Mouse (Mus musculus): ENCODE measurements at regions not wholly inside any gene's neighbourhood (a gene's known extent, or its start where the extent isn't known, plus 50 kb on each side); places are given as distances from the start of the nearest gene placed in this dataset.

DNA sequence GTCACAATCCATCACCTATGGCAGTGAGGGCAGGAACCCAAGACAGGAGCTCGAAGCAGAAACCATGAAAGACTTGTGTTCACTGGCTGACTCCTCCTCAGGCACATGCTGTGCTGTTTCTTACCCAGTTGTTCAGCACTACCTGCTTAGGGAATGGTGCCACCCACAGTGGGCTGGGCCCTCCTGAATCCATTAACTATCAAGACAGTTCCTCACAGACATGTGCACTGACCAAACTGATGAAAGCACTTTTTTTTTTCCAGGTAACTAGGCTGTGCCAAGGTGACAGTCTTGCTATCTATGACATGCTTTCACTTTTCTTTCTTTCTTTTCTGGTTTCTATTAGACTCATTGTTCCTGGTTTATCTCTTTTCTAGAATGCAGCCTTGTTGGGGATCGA is 162.1 kb upstream of the Ctnnb1 start:
- no peak for DNase-seq (ENCODE audit: low spot score)

- no peak for DNase-seq (ENCODE audit: low spot score)
Observed at GRCm38 (mm10) chr9:120767396-120767795, 161.6 kb upstream of the Ctnnb1 start.

GRCm38 (mm10) chr9:120769056-120769455 is 160.0 kb upstream of the Ctnnb1 start:
- no peak for DNase-seq (ENCODE audit: low spot score)

GRCm38 (mm10) chr9:120769679-120770078 is 159.3 kb upstream of the Ctnnb1 start:
- no peak for DNase-seq (ENCODE audit: low spot score)

DNA sequence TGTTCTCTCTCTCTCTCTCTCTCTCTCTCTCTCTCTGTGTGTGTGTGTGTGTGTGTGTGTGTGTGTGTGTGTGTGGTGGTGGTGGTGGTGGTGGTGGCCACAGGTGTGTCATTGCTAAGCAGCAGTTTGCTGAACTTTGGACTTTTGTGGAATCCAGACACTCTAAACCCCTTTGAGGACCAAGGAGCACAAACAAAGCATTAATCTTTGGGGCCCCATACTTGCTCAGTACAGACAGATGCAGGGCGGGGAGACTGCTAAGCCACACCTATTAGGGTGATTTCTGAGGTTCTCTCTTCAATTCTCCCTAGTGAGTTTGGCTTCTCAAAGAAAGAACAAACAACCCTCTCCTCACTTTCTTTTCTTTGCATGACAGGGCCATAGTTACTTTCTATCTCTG is 158.1 kb upstream of the Ctnnb1 start:
- peak; percentile 6 for DNase-seq (ENCODE audit: low spot score)

DNA sequence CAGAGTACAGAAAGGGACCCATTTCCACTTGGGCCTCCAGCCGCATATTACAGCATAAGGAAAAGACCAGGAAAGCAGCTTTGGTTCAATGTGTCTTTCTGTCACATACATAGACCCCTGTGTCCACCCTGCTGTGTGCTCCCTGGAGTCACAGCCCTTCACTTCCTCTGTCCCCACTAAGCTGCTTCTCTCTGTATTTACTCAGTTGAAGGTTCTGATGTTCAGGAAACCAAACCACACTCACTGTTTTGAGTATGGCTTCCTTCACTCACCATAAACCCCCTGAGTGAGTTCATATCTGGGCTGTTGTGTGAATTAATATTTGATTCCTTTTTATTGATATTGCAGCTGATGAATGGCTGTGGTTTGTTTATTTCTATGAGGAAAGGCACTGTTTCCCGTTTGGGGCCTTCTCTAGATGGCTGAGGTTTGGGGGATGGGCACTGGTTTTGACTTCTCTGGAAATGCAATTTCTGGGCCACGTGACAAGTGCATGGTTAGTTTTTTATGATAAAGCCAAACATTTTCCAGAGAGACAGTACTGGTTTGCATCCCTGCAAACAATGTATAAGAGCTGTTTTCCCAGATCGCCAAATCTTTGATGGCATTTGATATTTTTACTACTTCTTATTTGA is 157.0 kb upstream of the Ctnnb1 start:
- DNase-seq (ENCODE audit: low spot score): peak; percentile 18

DNA sequence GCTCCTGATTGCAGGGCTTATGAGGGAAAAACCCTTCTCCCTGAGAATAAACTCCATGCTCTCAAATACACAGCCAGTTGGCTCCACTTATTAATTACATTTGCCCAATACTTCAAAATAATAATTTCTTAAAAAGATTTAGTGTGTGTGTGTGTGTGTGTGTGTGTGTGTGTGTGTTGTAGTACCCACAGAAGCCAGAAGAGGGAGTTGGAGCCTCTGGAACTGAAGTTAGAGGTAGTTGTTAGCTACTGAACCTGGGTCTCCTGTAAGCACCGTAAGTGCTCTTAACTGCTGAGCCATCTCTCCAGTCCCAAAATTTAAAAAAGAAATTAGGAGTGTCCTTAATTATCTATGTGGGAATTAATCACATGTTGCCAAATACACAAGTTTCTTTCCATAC is 154.8 kb upstream of the Ctnnb1 start:
- peak; percentile 31 for DNase-seq (ENCODE audit: low spot score)

DNA sequence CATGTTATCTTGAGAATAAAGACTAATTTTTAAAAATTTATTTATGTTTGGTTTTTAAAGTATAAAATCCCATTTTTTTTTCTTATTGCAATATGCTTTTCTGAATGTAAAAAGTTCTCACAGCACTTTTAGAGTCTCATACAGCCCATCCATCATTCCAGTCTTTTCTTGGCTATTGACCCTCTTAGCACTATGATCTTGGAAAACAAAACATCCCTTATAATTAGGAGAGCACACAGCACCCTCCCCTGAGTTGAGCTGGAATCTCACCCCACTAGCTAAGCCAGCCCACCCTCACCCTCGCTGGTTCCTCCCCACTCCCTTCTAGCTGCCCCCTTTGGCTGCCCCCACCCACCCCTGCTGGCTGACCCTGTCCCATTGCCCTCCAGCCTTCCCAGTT is 154.2 kb upstream of the Ctnnb1 start:
- DNase-seq (ENCODE audit: low spot score): no peak

DNA sequence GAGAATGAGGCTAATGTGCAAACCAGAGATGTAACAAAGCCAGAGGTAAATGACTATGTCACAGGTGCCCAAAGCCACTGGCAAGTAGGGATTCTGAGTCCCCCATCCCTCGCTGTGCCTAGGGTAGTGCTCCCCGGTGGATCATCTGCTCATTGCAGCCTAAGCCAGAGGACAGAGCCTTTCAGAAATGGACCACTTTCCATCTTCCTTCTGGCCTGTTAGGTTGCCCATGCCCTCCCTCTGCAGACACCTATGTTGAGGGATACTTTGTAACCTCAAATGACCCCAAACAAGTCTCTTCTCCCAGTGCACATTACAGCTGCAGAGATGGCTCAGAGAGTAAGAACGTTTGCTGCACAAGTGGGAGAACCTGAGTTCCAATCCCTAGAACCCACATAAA is 153.3 kb upstream of the Ctnnb1 start:
- no peak for DNase-seq (ENCODE audit: low spot score)

DNA sequence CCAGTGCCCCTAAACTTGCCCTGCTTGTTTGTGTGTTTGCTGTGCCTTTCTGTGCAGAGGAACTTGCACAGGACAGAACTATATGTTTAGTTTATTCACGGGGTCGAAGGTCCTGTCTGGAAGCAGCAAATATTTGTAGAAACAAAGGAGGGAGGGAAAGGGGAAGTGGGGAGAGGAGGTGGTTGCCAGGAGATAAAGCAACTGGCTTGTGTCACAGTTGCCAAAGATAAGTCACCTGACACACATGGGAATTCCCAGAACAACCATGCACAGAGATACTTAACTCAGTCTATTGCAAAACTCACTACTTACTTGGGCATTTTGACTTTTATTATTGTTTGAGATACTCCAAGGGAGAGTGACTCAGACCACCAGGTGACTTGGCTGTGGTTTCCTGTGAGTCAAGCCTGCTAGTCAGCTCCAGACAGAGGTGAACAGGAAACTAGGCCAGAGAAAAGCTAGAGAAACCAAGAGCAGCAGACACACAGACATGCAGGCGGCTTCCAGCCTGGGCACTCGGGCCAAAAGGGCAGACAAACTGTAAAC is 152.5 kb upstream of the Ctnnb1 start:
- DNase-seq (ENCODE audit: low spot score): peak; percentile 64

DNA sequence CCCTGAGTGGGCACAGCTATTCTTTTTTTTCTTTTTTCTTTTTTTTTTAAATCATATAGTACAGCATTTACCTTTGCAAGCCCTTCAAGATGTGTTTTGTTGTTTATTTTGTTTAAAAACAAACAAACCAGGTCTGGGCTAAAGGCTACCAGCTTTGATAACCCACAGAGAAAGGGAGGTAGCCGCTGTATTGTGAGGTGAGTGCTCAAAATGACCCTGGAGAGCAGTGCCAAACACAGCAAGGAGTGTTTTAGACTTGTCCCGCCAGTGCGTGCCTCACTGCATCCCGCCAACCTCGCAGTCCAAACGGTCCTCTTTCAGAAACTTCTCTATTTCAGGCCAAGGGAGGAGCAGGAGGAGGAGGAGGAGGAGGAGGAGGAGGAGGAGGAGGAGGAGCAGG is 152.0 kb upstream of the Ctnnb1 start:
- no peak for DNase-seq (ENCODE audit: low spot score)

- no peak for DNase-seq (ENCODE audit: low spot score)
Observed at GRCm38 (mm10) chr9:120777501-120777900, 151.5 kb upstream of the Ctnnb1 start.

GRCm38 (mm10) chr9:120778423-120778822 is 150.6 kb upstream of the Ctnnb1 start:
- DNase-seq (ENCODE audit: low spot score): no peak

- DNase-seq (ENCODE audit: low spot score): no peak
Observed at GRCm38 (mm10) chr9:120794210-120794609, 134.8 kb upstream of the Ctnnb1 start.

DNA sequence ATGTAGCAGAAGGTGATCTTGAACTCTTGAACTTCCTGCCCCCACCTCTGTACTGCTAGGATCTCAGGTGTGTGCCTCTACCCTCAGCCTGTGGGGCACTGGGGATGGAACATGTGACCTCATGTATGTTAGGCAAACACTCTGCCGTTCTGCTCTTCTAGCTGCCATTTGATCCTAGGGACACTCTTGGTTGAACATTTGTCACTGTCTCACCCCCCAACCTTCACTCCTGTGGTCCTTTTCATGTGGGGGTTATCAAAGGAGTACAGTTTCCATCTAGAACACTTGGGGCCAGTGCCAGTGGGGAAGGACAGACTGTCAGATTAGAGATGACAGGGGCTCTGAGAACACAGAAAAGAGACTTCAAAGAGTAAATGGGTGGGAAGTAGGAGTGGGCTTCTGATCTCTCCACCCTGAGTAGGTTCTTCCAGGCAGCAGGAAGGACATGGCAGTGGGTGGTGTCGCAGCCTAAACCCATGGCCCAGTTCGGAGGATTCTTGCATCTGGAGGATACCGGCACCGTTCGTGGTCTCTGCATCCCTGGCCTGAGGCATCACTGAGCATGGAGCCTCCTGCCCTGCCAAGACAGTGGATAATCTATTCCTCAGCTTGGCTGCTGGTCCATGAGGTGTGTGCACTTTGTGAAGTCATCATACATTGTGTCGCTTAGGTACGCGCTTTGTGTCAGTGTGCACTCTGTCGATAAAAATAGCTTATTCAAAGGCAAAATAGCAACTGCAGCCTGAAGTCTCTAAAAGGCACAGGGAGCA is 132.7 kb upstream of the Ctnnb1 start:
- DNase-seq (ENCODE audit: low spot score): peak; percentile 78

DNA sequence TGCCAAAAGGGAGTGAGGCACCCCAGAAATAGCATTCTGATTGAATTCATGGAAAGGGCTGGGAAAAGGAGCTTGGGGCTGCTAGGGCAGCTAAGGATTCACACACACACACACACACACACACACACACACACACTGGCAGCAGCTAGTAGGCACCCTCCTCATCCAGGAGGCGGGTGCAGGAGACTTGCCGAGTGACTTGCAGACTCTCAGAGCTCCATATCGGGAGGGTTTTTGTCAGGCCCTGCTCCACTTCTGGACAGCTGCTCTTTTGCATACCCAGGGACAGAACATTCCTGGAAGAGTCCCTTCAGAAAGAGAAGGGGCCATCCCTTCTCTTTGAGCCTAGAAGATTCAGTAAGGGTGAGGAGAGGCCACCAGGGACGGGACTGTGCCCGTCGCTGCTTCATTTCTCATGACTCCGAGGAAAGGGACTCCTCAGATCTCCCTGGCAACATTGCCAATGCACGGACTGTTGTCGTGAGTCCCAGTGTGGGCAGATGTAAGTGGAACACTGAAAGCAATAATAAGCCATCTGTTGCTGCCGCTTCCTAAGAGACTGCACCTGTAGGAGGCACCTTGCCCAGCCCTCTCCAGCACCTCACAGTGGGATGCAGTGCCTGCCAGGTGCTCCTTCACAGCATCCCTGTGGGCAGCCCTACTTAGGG is 130.9 kb upstream of the Ctnnb1 start:
- no peak for DNase-seq (ENCODE audit: low spot score)

- no peak for DNase-seq (ENCODE audit: low spot score)
Observed at GRCm38 (mm10) chr9:120798901-120799300, 130.1 kb upstream of the Ctnnb1 start.

- no peak for DNase-seq (ENCODE audit: low spot score)
Observed at GRCm38 (mm10) chr9:120802646-120803045, 126.4 kb upstream of the Ctnnb1 start.

DNA sequence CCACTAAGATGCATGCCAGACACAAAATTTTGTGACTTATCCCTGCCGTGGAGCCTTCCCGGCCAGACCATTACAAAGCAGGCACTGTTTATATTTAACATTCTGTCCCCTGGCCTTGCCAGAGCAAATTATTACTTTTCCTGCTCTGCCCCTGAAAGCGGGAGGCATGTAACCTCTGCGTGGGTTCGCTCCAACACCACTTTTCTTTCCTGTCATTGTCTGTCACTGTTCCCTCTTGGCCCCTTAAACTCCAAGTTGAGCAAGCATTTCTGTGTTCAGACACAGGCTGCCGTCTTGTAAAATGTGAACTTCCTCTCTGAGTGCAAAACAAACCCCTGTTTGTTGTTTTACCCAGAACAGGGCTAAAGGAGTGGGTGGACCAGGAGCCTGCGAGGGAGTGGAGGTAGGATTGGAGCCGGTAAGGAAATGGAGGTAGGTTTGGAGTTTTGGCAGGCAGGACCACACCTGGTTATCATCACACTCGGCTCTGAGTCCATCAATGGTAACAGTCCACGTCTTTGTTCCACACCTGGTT is 124.2 kb upstream of the Ctnnb1 start:
- no peak for DNase-seq (ENCODE audit: low spot score)

- DNase-seq (ENCODE audit: low spot score): no peak
Observed at GRCm38 (mm10) chr9:120808741-120809425, 120.1 kb upstream of the Ctnnb1 start.

DNA sequence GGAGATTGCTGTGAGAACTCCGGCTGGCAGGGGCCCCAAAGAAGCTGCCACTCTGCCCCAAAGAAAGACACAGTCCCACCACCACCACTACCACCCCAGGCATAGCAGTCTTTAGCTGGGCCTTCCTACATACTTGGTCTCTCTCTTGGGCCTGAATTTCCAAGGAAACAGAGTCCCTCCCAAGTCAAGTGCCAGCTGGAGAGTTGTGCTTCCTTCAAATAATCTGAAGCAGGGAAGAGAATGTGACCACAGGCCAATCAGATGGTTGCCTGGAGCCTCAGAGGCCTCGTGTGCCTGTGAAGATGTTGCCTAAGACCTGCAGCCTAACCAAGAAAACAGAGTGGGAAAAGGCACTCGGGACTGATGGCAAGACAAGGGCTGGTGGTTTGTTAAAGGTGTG is 117.5 kb upstream of the Ctnnb1 start:
- DNase-seq (ENCODE audit: low spot score): no peak

- no peak for DNase-seq (ENCODE audit: low spot score)
Observed at GRCm38 (mm10) chr9:120812667-120813210, 116.3 kb upstream of the Ctnnb1 start.
